Mouse (Mus musculus) heart, embryonic 16.5 days (tissue): Measurements from ENCODE around the gene Tmem234. TPM values are rescaled to one million over a fixed set of nuclear protein-coding genes. Genes with fewer than 3 reads are reported as not detected.

Experiments
- ATAC-seq: fragments of 200-750 bp; cut with Nextera tagmentation; replicated peaks from 2 replicates; pipeline ENCODE4 v1.8.0; 2017; ENCODE audit warnings: moderate number of reproducible peaks; ENCODE audit not compliant: insufficient read depth, low FRiP score; ENCODE audit errors: extremely low read depth
- H3K27ac ChIP-seq: fragments of 300-500 bp; sonication (generic); 2 replicates; pipeline ENCODE4 v1.5.1; 2014; ENCODE audit warnings: mild to moderate bottlenecking, low read length, control low read depth, moderate library complexity
- H3K27me3 ChIP-seq: fragments of 300-500 bp; sonication (generic); 2 replicates; pipeline ENCODE4 v1.6.1; 2014; ENCODE audit warnings: low read length, mixed read lengths; ENCODE audit not compliant: control insufficient read depth, insufficient read depth
- H3K36me3 ChIP-seq: fragments of 300-500 bp; sonication (generic); 2 replicates; pipeline ENCODE4 v1.6.1; 2014; ENCODE audit not compliant: control insufficient read depth, insufficient read depth
- H3K4me1 ChIP-seq: fragments of 300-500 bp; sonication (generic); 2 replicates; pipeline ENCODE4 v1.6.1; 2014; ENCODE audit warnings: low read length, mixed read lengths; ENCODE audit not compliant: control insufficient read depth, insufficient read depth
- H3K4me2 ChIP-seq: fragments of 300-500 bp; sonication (generic); 2 replicates; pipeline ENCODE4 v1.6.1; 2014; ENCODE audit warnings: low read depth, mild to moderate bottlenecking, control low read depth, low read length
- H3K4me3 ChIP-seq: fragments of 300-500 bp; sonication (generic); 2 replicates; pipeline ENCODE4 v1.5.1; 2014; ENCODE audit warnings: mild to moderate bottlenecking, control low read depth, low read length
- H3K9ac ChIP-seq: fragments of 300-500 bp; sonication (generic); 2 replicates; pipeline ENCODE4 v1.6.1; 2014; ENCODE audit warnings: low read length, control low read depth
- H3K9me3 ChIP-seq: fragments of 300-500 bp; sonication (generic); replicated peaks from 2 replicates; pipeline ENCODE4 v1.6.1; 2016; ENCODE audit warnings: low read length; ENCODE audit not compliant: control insufficient read depth
- WGBS: fragments of 180-500 bp; shearing (Covaris S2); extraction: QIAGEN DNeasy Blood & Tissue Kit; methylation state at CpG from one replicate; pipeline ENCODE4 v1.1.7; 2014; 5-methylcytosine and 5-hydroxymethylcytosine counted together
- polyA plus RNA-seq: library from polyadenylated mRNA; unstranded; fragments of >200 nt; fragmentation: Nextera tagmentation; extraction: Ambion mirVana; gene quantifications from 2 replicates; pipeline ENCODE4 v1.2.1, GENCODE M21; 2015

Tmem234 gene
- polyA plus RNA-seq, 1 experiment from 2014 or later, result 148 TPM

GRCm38 (mm10) chr4:129588865-129589264 is 11.6 kb upstream of the Tmem234 start:
- 60% methylated on average over 4 of the region's 4 CpGs for WGBS

GRCm38 (mm10) chr4:129608426-129609025 is 8.1 kb downstream of the Tmem234 start:
- no peak overlapping the region for H3K4me2 ChIP-seq
- peaks cover 29% of the 10 kb centered on the region for H3K36me3 ChIP-seq
- H3K27ac ChIP-seq, result no peak overlapping the region; the same call in 1 of the 2 replicates
- WGBS, result 39% methylated on average over 7 of the region's 7 CpGs
- no peaks in the 10 kb centered on the region for H3K27me3 ChIP-seq
- H3K4me1 ChIP-seq, result peaks cover 4% of the 10 kb centered on the region
- no peak overlapping the region for H3K4me3 ChIP-seq
- peak; percentile 79 for ATAC-seq
- no peaks in the 10 kb centered on the region for H3K9me3 ChIP-seq
- peak overlapping the region; percentile 46; the same call in 1 of the 2 replicates for H3K9ac ChIP-seq

More at GRCm38 (mm10) chr4:129588865-129589264, 11.6 kb upstream of the Tmem234 start:
- no peak overlapping the region for H3K9ac ChIP-seq
- no peaks in the 10 kb centered on the region for H3K27me3 ChIP-seq
- H3K4me1 ChIP-seq, result peaks cover 8% of the 10 kb centered on the region; the same call in 1 of the 2 replicates
- H3K27ac ChIP-seq, result no peak overlapping the region
- no peak overlapping the region for H3K4me2 ChIP-seq
- no peaks in the 10 kb centered on the region for H3K9me3 ChIP-seq
- H3K4me3 ChIP-seq, result no peak overlapping the region
- peaks cover 31% of the 10 kb centered on the region for H3K36me3 ChIP-seq
- ATAC-seq, result no peak

GRCm38 (mm10) chr4:129609139-129609631 is 8.7 kb downstream of the Tmem234 start:
- H3K9me3 ChIP-seq, result no peaks in the 10 kb centered on the region
- WGBS, result 72% methylated on average over 12 of the region's 12 CpGs
- H3K27ac ChIP-seq, result peak overlapping the region; percentile 45; the same call in 1 of the 2 replicates
- H3K4me2 ChIP-seq, result no peak overlapping the region
- no peak overlapping the region for H3K4me3 ChIP-seq
- no peaks in the 10 kb centered on the region for H3K27me3 ChIP-seq
- no peak for ATAC-seq
- no peak overlapping the region for H3K9ac ChIP-seq
- H3K4me1 ChIP-seq, result peaks cover 11% of the 10 kb centered on the region
- H3K36me3 ChIP-seq, result peaks cover 25% of the 10 kb centered on the region

- peaks cover 23% of the 10 kb centered on the region for H3K36me3 ChIP-seq
- no peaks in the 10 kb centered on the region for H3K27me3 ChIP-seq
- H3K9ac ChIP-seq, result no peak overlapping the region
- H3K27ac ChIP-seq, result peak overlapping the region; percentile 45; the same call in 1 of the 2 replicates
- no peak overlapping the region for H3K4me3 ChIP-seq
- H3K9me3 ChIP-seq, result no peaks in the 10 kb centered on the region
- peak; percentile 31; the same call in 1 of the 2 replicates for ATAC-seq
- H3K4me1 ChIP-seq, result peaks cover 16% of the 10 kb centered on the region
- 61% methylated on average over 4 of the region's 4 CpGs for WGBS
- H3K4me2 ChIP-seq, result no peak overlapping the region
Observed at GRCm38 (mm10) chr4:129610026-129610425, 9.6 kb downstream of the Tmem234 start.

GRCm38 (mm10) chr4:129610472-129610871 is 10.0 kb downstream of the Tmem234 start:
- no peak for ATAC-seq
- no peak overlapping the region for H3K4me3 ChIP-seq
- H3K9me3 ChIP-seq, result no peaks in the 10 kb centered on the region
- 57% methylated on average over 4 of the region's 4 CpGs for WGBS
- peaks cover 23% of the 10 kb centered on the region for H3K36me3 ChIP-seq
- H3K4me2 ChIP-seq, result no peak overlapping the region
- no peak overlapping the region for H3K9ac ChIP-seq
- peaks cover 16% of the 10 kb centered on the region for H3K4me1 ChIP-seq
- H3K27ac ChIP-seq, result no peak overlapping the region; the same call in 1 of the 2 replicates
- H3K27me3 ChIP-seq, result no peaks in the 10 kb centered on the region

- peaks cover 17% of the 10 kb centered on the region for H3K36me3 ChIP-seq
- no peak within 1 kb of the TSS for H3K4me2 ChIP-seq
- no peaks in the 10 kb centered on the region for H3K27me3 ChIP-seq
- no peak for ATAC-seq
- peak within 1 kb of the TSS; percentile 59 for H3K27ac ChIP-seq
- H3K9ac ChIP-seq, result 0 out of 2 replicates have a peak within 1 kb of the TSS, but pooled peaks have one; percentile 45
- H3K4me3 ChIP-seq, result no peak within 1 kb of the TSS
- WGBS, result 61% methylated on average over 6 of the region's 6 CpGs
- no peaks in the 10 kb centered on the region for H3K9me3 ChIP-seq
- H3K4me1 ChIP-seq, result peaks cover 21% of the 10 kb centered on the region
Observed at GRCm38 (mm10) chr4:129614093-129614492, 13.6 kb downstream of the Tmem234 start, which contains the start of gene Dcdc2b. Gene Dcdc2b, minus strand, starts transcription at chr4:129614257.

GRCm38 (mm10) chr4:129615801-129616290 is 15.4 kb downstream of the Tmem234 start:
- 89% methylated on average over 9 of the region's 9 CpGs for WGBS
- H3K27ac ChIP-seq, result no peak overlapping the region
- H3K9ac ChIP-seq, result no peak overlapping the region
- no peaks in the 10 kb centered on the region for H3K9me3 ChIP-seq
- ATAC-seq, result no peak
- H3K4me2 ChIP-seq, result no peak overlapping the region
- no peak overlapping the region for H3K4me3 ChIP-seq
- no peaks in the 10 kb centered on the region for H3K27me3 ChIP-seq
- H3K4me1 ChIP-seq, result peaks cover 21% of the 10 kb centered on the region
- peaks cover 14% of the 10 kb centered on the region; the same call in 1 of the 2 replicates for H3K36me3 ChIP-seq

GRCm38 (mm10) chr4:129616631-129617030 is 16.2 kb downstream of the Tmem234 start:
- H3K9me3 ChIP-seq, result no peaks in the 10 kb centered on the region
- H3K9ac ChIP-seq, result no peak overlapping the region
- peaks cover 14% of the 10 kb centered on the region; the same call in 1 of the 2 replicates for H3K36me3 ChIP-seq
- no peaks in the 10 kb centered on the region for H3K27me3 ChIP-seq
- H3K27ac ChIP-seq, result no peak overlapping the region
- ATAC-seq, result no peak
- WGBS, result 91% methylated on average over 3 of the region's 3 CpGs
- H3K4me2 ChIP-seq, result no peak overlapping the region
- peaks cover 21% of the 10 kb centered on the region for H3K4me1 ChIP-seq
- no peak overlapping the region for H3K4me3 ChIP-seq

GRCm38 (mm10) chr4:129617121-129617641 is 16.7 kb downstream of the Tmem234 start:
- ATAC-seq, result no peak
- H3K9me3 ChIP-seq, result no peaks in the 10 kb centered on the region
- H3K36me3 ChIP-seq, result peaks cover 14% of the 10 kb centered on the region; the same call in 1 of the 2 replicates
- H3K27ac ChIP-seq, result no peak overlapping the region
- no peak overlapping the region for H3K9ac ChIP-seq
- no peak overlapping the region for H3K4me3 ChIP-seq
- H3K27me3 ChIP-seq, result no peaks in the 10 kb centered on the region
- H3K4me2 ChIP-seq, result no peak overlapping the region
- peaks cover 21% of the 10 kb centered on the region for H3K4me1 ChIP-seq
- WGBS, result 88% methylated on average over 7 of the region's 7 CpGs
